Mouse (Mus musculus): ENCODE results near the gene Hrct1. TPM values are rescaled to one million over a fixed set of nuclear protein-coding genes. Genes with fewer than 3 reads are reported as not detected.
A peak's percentile ranks its signal among the peaks of the same experiment; 100 is the strongest.

Hrct1 gene
- total and polyA plus RNA-seq, 3 experiments = not detected

DNA sequence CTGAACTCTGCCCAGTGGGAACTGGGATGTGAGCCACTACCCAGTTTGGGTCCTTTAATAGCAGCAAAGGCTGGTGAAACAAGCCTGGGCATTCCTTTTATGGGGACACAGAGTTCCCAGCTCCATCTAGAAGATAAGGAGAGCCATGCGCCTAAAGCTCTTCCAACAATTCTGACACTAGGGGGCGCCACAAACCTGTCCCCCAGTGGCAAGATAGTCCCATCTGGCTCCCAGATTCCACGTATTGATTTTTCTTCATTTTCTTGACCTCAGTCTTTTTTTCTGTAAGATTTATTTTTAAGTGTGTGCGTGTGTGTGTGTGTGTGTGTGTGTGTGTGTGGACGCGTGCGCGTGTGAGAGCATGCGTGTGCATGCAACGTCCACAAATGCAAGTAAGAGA lies 33.5 kb downstream of the Hrct1 start:
- Histone ChIP-seq H3K4me2 (ENCODE audit: insufficient read depth, low read depth, poor library complexity, severe bottlenecking) (0 out of 2 replicates have a peak overlapping the region, but pooled peaks have one; percentile 18), H3K27me3 (replicated peaks) (peaks cover 53% of the 10 kb centered on the region), H3K9me3 (replicated peaks; ENCODE audit: low read length) (peaks cover 12% of the 10 kb centered on the region), H3K4me1 (ENCODE audit: control insufficient read depth in 1 of 2, insufficient read depth in 2 of 2) (peaks cover 6 to 13% of the 10 kb centered on the region in 2 experiments), H3K27ac (ENCODE audit: insufficient read depth, low read depth) (no peak overlapping the region), H3K79me2 (replicated peaks; ENCODE audit: control insufficient read depth, extremely low read depth, insufficient read depth, poor library complexity, severe bottlenecking) (no peaks in the 10 kb centered on the region), H3K9ac (ENCODE audit: insufficient read depth, low read depth) (no peak overlapping the region), H3K4me3 (replicated peaks in 1 of 3; ENCODE audit: low read depth in 2 of 3, low read length in 2 of 3, poor library complexity in 1 of 3) (no peak overlapping the region), H3K36me3 (replicated peaks in 1 of 2; ENCODE audit: control insufficient read depth in 1 of 2, insufficient read depth in 1 of 2, low read length in 1 of 2) (no peaks in the 10 kb centered on the region)
- in situ Hi-C loops (cut with MboI; ENCODE audit: low pct_ligation_motif_present, low pct_unique_long_range_greater_than_20kb, low sequenced_read_pairs) (no loop called here), dilution Hi-C loops (cut with MboI; ENCODE audit: extremely low pct_ligation_motif_present, extremely low pct_unique_long_range_greater_than_20kb, low sequenced_read_pairs) (no loop called here)
- peak; percentile 21 for DNase-seq (ENCODE audit: extremely low read depth)
- TF ChIP-seq RAD21 (IDR thresholded peaks at IDR 0.05; ENCODE audit: low read depth, low read length) = peak; percentile 14
- peak; percentile 24 to 56; a peak in 2 of 4 replicates for TF ChIP-seq CTCF (conservative IDR thresholded peaks at IDR 0.05 in 1 of 2, IDR thresholded peaks at IDR 0.05 in 1 of 2; ENCODE audit: low read depth in 2 of 2, low read length in 2 of 2)
- TF ChIP-seq SIN3A (IDR thresholded peaks at IDR 0.05; ENCODE audit: low read length) = no peak

DNA sequence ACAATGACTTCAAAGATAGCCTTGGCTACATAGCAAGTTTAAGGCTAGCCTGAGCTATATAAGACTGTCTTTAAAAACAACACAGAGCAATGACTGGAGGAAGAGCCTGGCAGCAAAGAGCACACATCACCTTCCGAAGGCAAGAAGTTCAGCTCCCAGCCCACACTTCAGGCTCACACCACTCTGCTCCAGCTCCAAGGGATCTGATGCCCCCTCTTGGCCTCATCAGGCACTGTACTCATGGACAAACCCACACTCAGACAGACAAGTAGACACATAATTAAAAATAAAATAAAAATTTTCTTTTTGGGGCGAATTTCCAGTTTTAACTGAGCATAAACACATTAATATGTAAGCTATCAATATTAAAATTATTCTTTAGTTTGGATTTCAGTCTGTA lies 34.3 kb downstream of the Hrct1 start:
- peaks cover 12% of the 10 kb centered on the region for H3K9me3 ChIP-seq (replicated peaks; ENCODE audit: low read length)
- dilution Hi-C loops (cut with MboI; ENCODE audit: extremely low pct_ligation_motif_present, extremely low pct_unique_long_range_greater_than_20kb, low sequenced_read_pairs) = no loop called here
- H3K27me3 ChIP-seq (replicated peaks) = peaks cover 48% of the 10 kb centered on the region
- no peaks in the 10 kb centered on the region for H3K36me3 ChIP-seq (replicated peaks in 1 of 2; ENCODE audit: control insufficient read depth in 1 of 2, insufficient read depth in 1 of 2, low read length in 1 of 2)
- in situ Hi-C loops (cut with MboI; ENCODE audit: low pct_ligation_motif_present, low pct_unique_long_range_greater_than_20kb, low sequenced_read_pairs) = no loop called here
- H3K9ac ChIP-seq (ENCODE audit: insufficient read depth, low read depth) = no peak overlapping the region
- no peak overlapping the region for H3K27ac ChIP-seq (ENCODE audit: insufficient read depth, low read depth)
- DNase-seq (ENCODE audit: extremely low read depth) = no peak
- H3K4me1 ChIP-seq (ENCODE audit: control insufficient read depth in 1 of 2, insufficient read depth in 2 of 2) = peaks cover 6 to 13% of the 10 kb centered on the region in 2 experiments
- TF ChIP-seq PAX5 (IDR thresholded peaks at IDR 0.05; ENCODE audit: low read length) (no peak), CTCF (conservative IDR thresholded peaks at IDR 0.05 in 1 of 2, IDR thresholded peaks at IDR 0.05 in 1 of 2; ENCODE audit: low read depth in 2 of 2, low read length in 2 of 2) (peak in 1 of 2 experiments; percentile 24; a peak in 1 of 4 replicates)
- no peak overlapping the region for H3K4me2 ChIP-seq (ENCODE audit: insufficient read depth, low read depth, poor library complexity, severe bottlenecking)
- H3K4me3 ChIP-seq (replicated peaks in 1 of 3; ENCODE audit: low read depth in 2 of 3, low read length in 2 of 3, poor library complexity in 1 of 3) = no peak overlapping the region
- H3K79me2 ChIP-seq (replicated peaks; ENCODE audit: control insufficient read depth, extremely low read depth, insufficient read depth, poor library complexity, severe bottlenecking) = no peaks in the 10 kb centered on the region

DNA sequence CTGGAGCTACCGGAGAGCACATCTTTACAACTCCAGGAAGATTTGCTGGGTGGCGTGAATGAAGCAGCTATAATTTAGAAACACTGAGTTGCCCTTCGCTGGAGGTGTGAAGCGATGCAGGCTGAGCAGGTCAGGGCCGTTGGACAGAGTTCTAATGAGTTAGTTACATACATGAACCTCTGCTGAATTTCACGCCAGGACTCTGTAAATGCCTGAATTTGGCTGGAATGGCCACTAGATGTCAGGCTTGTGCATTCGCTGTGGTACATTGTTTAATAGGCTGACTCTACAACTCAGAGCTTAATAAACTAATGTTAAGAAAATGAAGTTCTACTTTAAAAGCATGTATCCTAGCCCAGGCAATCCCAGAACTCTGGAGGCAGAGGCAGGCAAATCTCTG lies 36.4 kb downstream of the Hrct1 start:
- H3K27ac ChIP-seq (ENCODE audit: insufficient read depth, low read depth) = no peak overlapping the region
- H3K36me3 ChIP-seq (replicated peaks in 1 of 2; ENCODE audit: control insufficient read depth in 1 of 2, insufficient read depth in 1 of 2, low read length in 1 of 2) = no peaks in the 10 kb centered on the region
- no peak overlapping the region for H3K9ac ChIP-seq (ENCODE audit: insufficient read depth, low read depth)
- peaks cover 51% of the 10 kb centered on the region for H3K27me3 ChIP-seq (replicated peaks)
- no peak for TF ChIP-seq NRF1 (IDR thresholded peaks at IDR 0.05; ENCODE audit: low read depth, low read length)
- TF ChIP-seq E2F4 (IDR thresholded peaks at IDR 0.05; ENCODE audit: insufficient replicate concordance, low read depth, low read length) = no peak
- TF ChIP-seq ZNF384 (IDR thresholded peaks at IDR 0.05; ENCODE audit: low read depth, low read length) = no peak
- TF ChIP-seq CTCF (conservative IDR thresholded peaks at IDR 0.05 in 1 of 2, IDR thresholded peaks at IDR 0.05 in 1 of 2; ENCODE audit: low read depth in 2 of 2, low read length in 2 of 2) = peak; percentile 74 to 79
- TF ChIP-seq MAFK (IDR thresholded peaks at IDR 0.05; ENCODE audit: insufficient replicate concordance, low read length) = no peak
- no peak for TF ChIP-seq CHD1 (IDR thresholded peaks at IDR 0.05; ENCODE audit: low read depth, low read length)
- no peak for TF ChIP-seq JUND (conservative IDR thresholded peaks at IDR 0.05; ENCODE audit: low read depth, low read length)
- TF ChIP-seq RCOR1 (conservative IDR thresholded peaks at IDR 0.05; ENCODE audit: low read depth, low read length) = no peak
- TF ChIP-seq POLR2AphosphoS2 (IDR thresholded peaks at IDR 0.05; ENCODE audit: low read depth, low read length) = no peak
- peak; percentile 66 for TF ChIP-seq SMC3 (IDR thresholded peaks at IDR 0.05; ENCODE audit: low read depth, low read length)
- no peak for TF ChIP-seq USF1 (IDR thresholded peaks at IDR 0.05; ENCODE audit: low read depth, low read length)
- TF ChIP-seq HCFC1 (IDR thresholded peaks at IDR 0.05; ENCODE audit: low read depth, low read length) = no peak
- no peak for TF ChIP-seq MAX (IDR thresholded peaks at IDR 0.05; ENCODE audit: low read length)
- TF ChIP-seq PAX5 (IDR thresholded peaks at IDR 0.05; ENCODE audit: low read length) = no peak
- peak; percentile 62 for TF ChIP-seq RAD21 (IDR thresholded peaks at IDR 0.05; ENCODE audit: low read depth, low read length)
- no peak for TF ChIP-seq UBTF (IDR thresholded peaks at IDR 0.05; ENCODE audit: low read depth, low read length)
- no peak for TF ChIP-seq JUN (IDR thresholded peaks at IDR 0.05; ENCODE audit: insufficient read depth, low read depth, low read length)
- peak; percentile 39 for DNase-seq (ENCODE audit: extremely low read depth)
- in situ Hi-C loops (cut with MboI; ENCODE audit: low pct_ligation_motif_present, low pct_unique_long_range_greater_than_20kb, low sequenced_read_pairs) = no loop called here
- H3K4me2 ChIP-seq (ENCODE audit: insufficient read depth, low read depth, poor library complexity, severe bottlenecking) = no peak overlapping the region
- H3K4me3 ChIP-seq (replicated peaks in 1 of 3; ENCODE audit: low read depth in 2 of 3, low read length in 2 of 3, poor library complexity in 1 of 3) = no peak overlapping the region
- peaks cover 12% of the 10 kb centered on the region for H3K9me3 ChIP-seq (replicated peaks; ENCODE audit: low read length)
- dilution Hi-C loops (cut with MboI; ENCODE audit: extremely low pct_ligation_motif_present, extremely low pct_unique_long_range_greater_than_20kb, low sequenced_read_pairs) = no loop called here
- H3K4me1 ChIP-seq (ENCODE audit: control insufficient read depth in 1 of 2, insufficient read depth in 2 of 2) = peaks cover 0 to 10% of the 10 kb centered on the region in 2 experiments; a peak in 3 of 4 replicates
- no peaks in the 10 kb centered on the region for H3K79me2 ChIP-seq (replicated peaks; ENCODE audit: control insufficient read depth, extremely low read depth, insufficient read depth, poor library complexity, severe bottlenecking)

Measured in CH12.LX (cell line).